Mouse (Mus musculus): ENCODE measurements around the gene Ndst4. TPM values are rescaled to one million over a fixed set of nuclear protein-coding genes. Genes with fewer than 3 reads are reported as not detected.

Gene Ndst4
- polyA plus RNA-seq (2015; fragmentation: Nextera tagmentation; extraction: Ambion mirVana): 2.0 and 2.5 TPM in 2 replicates

GRCm38 (mm10) chr3:125403601-125404396, at the start of gene Ndst4:
Gene Ndst4, plus strand, starts transcription at chr3:125404076.
- 11% methylated on average over 14 of the region's 14 CpGs for WGBS
- no peaks in the 10 kb centered on the region for H3K27me3 ChIP-seq
- peaks cover 10% of the 10 kb centered on the region for H3K4me1 ChIP-seq (replicated peaks)
- H3K4me2 ChIP-seq (replicated peaks): peak within 1 kb of the TSS; percentile 52
- H3K9me3 ChIP-seq: no peaks in the 10 kb centered on the region
- peak within 1 kb of the TSS; percentile 38 for H3K4me3 ChIP-seq (replicated peaks)
- peak within 1 kb of the TSS; percentile 50; the same call in 1 of the 2 replicates for H3K9ac ChIP-seq (replicated peaks)
- no peaks in the 10 kb centered on the region for H3K36me3 ChIP-seq
- H3K27ac ChIP-seq: peak within 1 kb of the TSS; percentile 49; the same call in 1 of the 2 replicates
- ATAC-seq: peak; percentile 97

DNA sequence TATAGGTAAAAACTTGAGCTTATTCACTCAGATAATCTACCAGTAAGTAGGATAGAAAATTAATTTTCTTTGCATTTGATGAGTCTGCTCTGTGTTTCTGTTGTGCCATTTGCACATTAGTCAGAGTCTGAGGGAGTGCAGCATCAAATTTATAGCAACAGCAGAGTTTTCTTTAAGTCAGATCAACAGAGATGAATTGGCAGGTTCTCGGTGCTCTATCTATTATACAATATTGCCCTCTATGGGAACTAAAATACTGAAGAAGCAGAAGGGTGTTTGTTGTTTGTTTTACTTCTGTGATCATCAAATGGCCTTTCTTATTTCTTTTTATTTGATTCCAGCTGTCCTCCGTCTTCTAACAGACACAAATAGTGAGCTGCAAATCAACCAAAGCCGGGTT, 6.4 kb upstream of the Ndst4 start:
- no peaks in the 10 kb centered on the region for H3K27me3 ChIP-seq
- no peak for ATAC-seq
- H3K4me2 ChIP-seq (replicated peaks): no peak overlapping the region
- 79% methylated on average over 3 of the region's 3 CpGs for WGBS
- H3K9me3 ChIP-seq: no peaks in the 10 kb centered on the region
- H3K27ac ChIP-seq: no peak overlapping the region
- H3K4me3 ChIP-seq (replicated peaks): no peak overlapping the region
- H3K9ac ChIP-seq (replicated peaks): no peak overlapping the region
- H3K36me3 ChIP-seq: no peaks in the 10 kb centered on the region
- H3K4me1 ChIP-seq (replicated peaks): no peaks in the 10 kb centered on the region

GRCm38 (mm10) chr3:125406456-125406855, 2.6 kb downstream of the Ndst4 start:
- 63% methylated on average over 2 of the region's 2 CpGs for WGBS
- Histone ChIP-seq H3K9ac (replicated peaks) (no peak overlapping the region), H3K4me1 (replicated peaks) (peaks cover 10% of the 10 kb centered on the region), H3K27me3 (no peaks in the 10 kb centered on the region), H3K27ac (no peak overlapping the region), H3K4me3 (replicated peaks) (no peak overlapping the region), H3K9me3 (no peaks in the 10 kb centered on the region), H3K36me3 (no peaks in the 10 kb centered on the region), H3K4me2 (replicated peaks) (no peak overlapping the region)
- no peak for ATAC-seq

- Histone ChIP-seq H3K9ac (replicated peaks) (no peak overlapping the region), H3K36me3 (no peaks in the 10 kb centered on the region), H3K4me1 (replicated peaks) (peaks cover 10% of the 10 kb centered on the region), H3K4me3 (replicated peaks) (no peak overlapping the region), H3K4me2 (replicated peaks) (no peak overlapping the region), H3K27me3 (no peaks in the 10 kb centered on the region), H3K9me3 (no peaks in the 10 kb centered on the region), H3K27ac (no peak overlapping the region)
- 81% methylated on average over 3 of the region's 3 CpGs for WGBS
- ATAC-seq: no peak
These were observed 3.1 kb downstream of the Ndst4 start for GRCm38 (mm10) chr3:125406991-125407390.

DNA sequence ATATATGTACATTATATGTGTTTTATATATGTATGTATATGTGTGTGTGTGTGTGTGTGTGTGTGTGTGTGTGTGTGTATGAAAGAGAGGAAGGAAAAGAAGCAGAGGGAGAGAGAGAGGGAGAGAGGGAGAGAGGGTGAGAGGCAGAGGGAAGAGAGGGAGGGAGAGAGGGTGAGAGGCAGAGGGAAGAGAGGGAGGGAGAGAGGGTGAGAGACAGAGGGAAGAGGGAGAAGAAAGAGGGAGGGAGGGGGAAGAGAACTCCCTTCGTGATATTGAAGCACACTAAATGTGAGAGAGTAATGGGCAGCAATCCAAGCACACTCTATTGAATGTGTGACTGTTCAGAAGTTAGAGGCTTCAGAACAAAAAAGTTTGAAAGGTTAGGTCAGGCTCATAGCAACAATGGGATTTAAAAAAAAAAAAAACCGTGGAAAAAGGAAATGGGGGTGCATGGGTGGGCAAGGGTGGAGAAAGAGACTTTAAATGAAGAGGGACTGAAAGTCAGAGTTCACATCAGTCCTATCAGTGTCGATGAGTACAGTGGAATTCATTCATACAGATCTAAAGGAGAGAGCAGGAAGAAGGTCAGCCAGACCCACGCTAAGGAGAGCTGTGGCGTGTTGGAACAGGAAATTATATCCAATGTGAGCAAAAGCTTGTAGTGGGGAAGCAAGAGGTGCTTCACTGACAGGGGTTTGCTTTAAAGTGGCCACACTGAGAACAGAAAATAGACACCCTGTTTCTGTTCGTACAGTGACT, 63.2 kb downstream of the Ndst4 start:
- no peak; the same call in 1 of the 2 replicates for ATAC-seq
- Histone ChIP-seq H3K4me2 (replicated peaks) (no peak overlapping the region), H3K4me3 (replicated peaks) (no peak overlapping the region)

GRCm38 (mm10) chr3:125510102-125510501, 106.2 kb downstream of the Ndst4 start:
- 86% methylated on average over 5 of the region's 5 CpGs for WGBS
- Histone ChIP-seq H3K4me3 (replicated peaks) (no peak overlapping the region), H3K4me1 (replicated peaks) (no peaks in the 10 kb centered on the region), H3K9me3 (no peaks in the 10 kb centered on the region), H3K36me3 (no peaks in the 10 kb centered on the region), H3K9ac (replicated peaks) (no peak overlapping the region), H3K27ac (no peak overlapping the region), H3K4me2 (replicated peaks) (no peak overlapping the region), H3K27me3 (no peaks in the 10 kb centered on the region)
- ATAC-seq: no peak

More for the DNA sequence above, 63.2 kb downstream of the Ndst4 start:
- Histone ChIP-seq H3K4me1 (replicated peaks) (0 out of 2 replicates have a peak, but pooled peaks cover 4% of the 10 kb centered on the region), H3K36me3 (no peaks in the 10 kb centered on the region), H3K27ac (no peak overlapping the region), H3K9ac (replicated peaks) (no peak overlapping the region), H3K27me3 (no peaks in the 10 kb centered on the region), H3K9me3 (no peaks in the 10 kb centered on the region)
- 37% methylated on average over 6 of the region's 6 CpGs for WGBS

GRCm38 (mm10) chr3:125533371-125533770, 129.5 kb downstream of the Ndst4 start:
- no peaks in the 10 kb centered on the region for H3K9me3 ChIP-seq
- no peaks in the 10 kb centered on the region for H3K36me3 ChIP-seq
- no peak overlapping the region for H3K27ac ChIP-seq
- H3K4me2 ChIP-seq (replicated peaks): no peak overlapping the region
- no peak overlapping the region for H3K4me3 ChIP-seq (replicated peaks)
- H3K9ac ChIP-seq (replicated peaks): no peak overlapping the region
- 76% methylated on average over 8 of the region's 8 CpGs for WGBS
- no peak for ATAC-seq
- H3K27me3 ChIP-seq: no peaks in the 10 kb centered on the region
- no peaks in the 10 kb centered on the region for H3K4me1 ChIP-seq (replicated peaks)

DNA sequence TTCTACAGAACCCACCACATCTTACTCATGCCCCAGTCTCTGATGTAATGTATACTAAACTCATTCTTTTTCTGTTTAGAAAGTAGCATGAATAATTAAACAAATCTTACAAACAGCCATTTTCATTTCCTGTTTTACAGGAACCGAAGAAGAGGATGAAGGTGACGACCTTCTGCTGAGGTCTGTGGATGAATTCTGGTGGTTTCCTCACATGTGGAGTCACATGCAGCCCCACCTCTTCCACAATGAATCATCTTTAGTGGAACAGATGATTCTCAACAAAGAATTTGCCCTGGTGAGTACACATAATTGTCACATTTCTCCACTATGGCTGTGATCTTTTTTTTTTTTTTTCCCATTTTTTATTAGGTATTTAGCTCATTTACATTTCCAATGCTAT, 166.7 kb downstream of the Ndst4 start:
- H3K27ac ChIP-seq: no peak overlapping the region
- no peaks in the 10 kb centered on the region for H3K36me3 ChIP-seq
- no peak overlapping the region for H3K4me2 ChIP-seq (replicated peaks)
- no peak for ATAC-seq
- H3K9ac ChIP-seq (replicated peaks): no peak overlapping the region
- 87% methylated on average over 2 of the region's 2 CpGs for WGBS
- no peak overlapping the region for H3K4me3 ChIP-seq (replicated peaks)
- H3K9me3 ChIP-seq: no peaks in the 10 kb centered on the region
- H3K4me1 ChIP-seq (replicated peaks): no peaks in the 10 kb centered on the region
- H3K27me3 ChIP-seq: no peaks in the 10 kb centered on the region

GRCm38 (mm10) chr3:125632233-125632632, 228.4 kb downstream of the Ndst4 start:
- H3K36me3 ChIP-seq: no peaks in the 10 kb centered on the region
- ATAC-seq: no peak
- H3K4me2 ChIP-seq (replicated peaks): no peak overlapping the region
- no peak overlapping the region for H3K27ac ChIP-seq
- no peaks in the 10 kb centered on the region for H3K4me1 ChIP-seq (replicated peaks)
- WGBS: 82% methylated on average over 2 of the region's 2 CpGs
- no peaks in the 10 kb centered on the region for H3K9me3 ChIP-seq
- no peak overlapping the region for H3K4me3 ChIP-seq (replicated peaks)
- H3K27me3 ChIP-seq: no peaks in the 10 kb centered on the region
- H3K9ac ChIP-seq (replicated peaks): no peak overlapping the region

- H3K27ac ChIP-seq: no peak overlapping the region
- 37% methylated on average over 3 of the region's 3 CpGs for WGBS
- ATAC-seq: peak; percentile 56; the same call in 1 of the 2 replicates
- H3K4me3 ChIP-seq (replicated peaks): no peak overlapping the region
- no peaks in the 10 kb centered on the region for H3K36me3 ChIP-seq
- no peaks in the 10 kb centered on the region for H3K27me3 ChIP-seq
- H3K9ac ChIP-seq (replicated peaks): no peak overlapping the region
- 0 out of 2 replicates have a peak, but pooled peaks cover 3% of the 10 kb centered on the region for H3K4me1 ChIP-seq (replicated peaks)
- no peak overlapping the region for H3K4me2 ChIP-seq (replicated peaks)
- H3K9me3 ChIP-seq: no peaks in the 10 kb centered on the region
These were observed 251.2 kb downstream of the Ndst4 start for GRCm38 (mm10) chr3:125655009-125655635.

DNA sequence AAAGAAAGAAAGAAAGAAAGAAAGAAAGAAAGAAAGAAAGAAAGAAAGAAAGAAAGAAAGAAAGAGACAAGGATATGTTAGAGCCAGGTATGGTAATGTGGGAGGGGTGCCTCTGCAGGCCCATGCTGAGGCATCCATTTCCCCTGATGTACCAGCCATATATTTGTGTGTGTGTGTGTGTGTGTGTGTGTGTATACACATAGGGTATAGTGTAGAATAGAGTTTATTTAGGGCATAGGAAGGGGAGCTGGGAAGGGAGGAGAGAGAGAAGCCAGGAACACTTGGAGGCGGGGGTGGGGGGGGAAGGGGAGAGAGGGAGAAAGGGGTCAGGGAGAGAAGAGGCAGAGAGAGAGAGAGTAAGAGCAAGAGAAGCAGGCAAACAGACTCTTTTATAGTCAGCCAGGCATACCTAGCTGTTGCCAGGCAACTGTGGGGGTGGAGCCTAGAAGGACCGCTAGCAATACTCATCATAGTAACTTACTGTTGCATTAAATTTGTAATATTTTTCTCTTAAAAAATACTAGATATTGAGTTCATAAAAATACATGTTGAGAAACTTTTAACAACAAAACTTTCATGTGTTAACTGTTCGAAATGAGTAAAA, 256.3 kb downstream of the Ndst4 start:
- Histone ChIP-seq H3K4me3 (replicated peaks) (no peak overlapping the region), H3K9me3 (no peaks in the 10 kb centered on the region), H3K4me2 (replicated peaks) (no peak overlapping the region), H3K36me3 (no peaks in the 10 kb centered on the region), H3K27me3 (no peaks in the 10 kb centered on the region), H3K4me1 (replicated peaks) (0 out of 2 replicates have a peak, but pooled peaks cover 3% of the 10 kb centered on the region), H3K9ac (replicated peaks) (no peak overlapping the region), H3K27ac (no peak overlapping the region)
- peak; percentile 86 for ATAC-seq
- WGBS: 50% methylated on average over 3 of the region's 3 CpGs
